Mouse (Mus musculus): ENCODE measurements around the gene Myom1. TPM values are rescaled to one million over a fixed set of nuclear protein-coding genes. Genes with fewer than 3 reads are reported as not detected.

Gene Myom1
- polyA plus RNA-seq, 1 experiment from 2014 or later, result 224 TPM

DNA sequence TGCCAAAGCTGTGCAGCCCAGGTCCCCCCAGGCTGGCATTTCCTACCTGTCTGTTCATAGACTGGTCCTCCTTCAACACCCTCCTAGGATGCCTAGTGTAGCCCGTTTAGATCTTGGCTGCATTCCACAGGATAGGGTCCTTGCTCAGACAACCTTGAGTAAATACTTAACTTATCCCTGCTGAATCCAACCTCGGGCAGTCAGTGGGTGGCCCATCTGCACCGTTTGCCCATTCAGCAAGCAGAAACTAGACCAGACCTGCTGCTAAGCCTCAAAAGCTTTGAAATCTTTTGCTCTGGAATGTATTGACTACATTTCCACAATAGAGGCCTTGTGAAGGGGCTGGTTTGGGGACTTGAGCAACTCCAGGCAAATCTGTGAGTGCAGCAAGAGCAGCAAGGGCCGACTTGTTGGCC, 156.7 kb downstream of the Myom1 start:
- no peaks in the 10 kb centered on the region for H3K9me3 ChIP-seq (replicated peaks; ENCODE audit: control insufficient read depth, low read length)
- H3K27ac ChIP-seq (ENCODE audit: low read length), result no peak overlapping the region
- ATAC-seq (replicated peaks; ENCODE audit: extremely low read depth, insufficient read depth, low FRiP score), result no peak
- no peak overlapping the region for H3K9ac ChIP-seq (ENCODE audit: low read length)
- no peaks in the 10 kb centered on the region for H3K36me3 ChIP-seq (ENCODE audit: control insufficient read depth, insufficient read depth)
- no peak overlapping the region for H3K4me3 ChIP-seq (ENCODE audit: low read length)
- no peak overlapping the region for H3K4me2 ChIP-seq (ENCODE audit: low read depth, low read length)
- H3K27me3 ChIP-seq (ENCODE audit: control insufficient read depth, insufficient read depth, low read length), result no peaks in the 10 kb centered on the region
- WGBS, result 34% methylated on average over 4 of the region's 4 CpGs
- no peaks in the 10 kb centered on the region for H3K4me1 ChIP-seq (ENCODE audit: control insufficient read depth, insufficient read depth, low read length)

DNA sequence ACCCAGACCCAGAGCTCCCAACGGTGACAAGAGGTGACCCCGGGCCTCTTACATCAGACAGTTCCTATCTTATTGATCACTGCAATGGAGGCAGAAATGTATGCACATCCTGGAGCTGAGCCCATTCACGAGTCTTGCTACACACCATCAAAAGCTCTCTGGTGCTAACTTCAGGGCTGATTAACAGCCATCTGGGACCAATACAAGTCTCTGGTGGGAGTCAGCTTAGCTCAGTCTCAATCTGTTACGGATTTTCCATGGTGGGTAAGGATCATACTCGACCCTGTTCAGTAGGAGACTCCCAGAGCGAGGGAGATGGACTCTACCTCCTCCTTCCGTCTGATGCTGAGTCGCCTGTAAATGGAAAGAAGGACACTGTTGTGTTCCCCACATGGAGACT, 157.3 kb downstream of the Myom1 start:
- Histone ChIP-seq H3K9me3 (replicated peaks; ENCODE audit: control insufficient read depth, low read length) (no peaks in the 10 kb centered on the region), H3K4me1 (ENCODE audit: control insufficient read depth, insufficient read depth, low read length) (no peaks in the 10 kb centered on the region), H3K27ac (ENCODE audit: low read length) (no peak overlapping the region), H3K36me3 (ENCODE audit: control insufficient read depth, insufficient read depth) (no peaks in the 10 kb centered on the region), H3K9ac (ENCODE audit: low read length) (no peak overlapping the region), H3K27me3 (ENCODE audit: control insufficient read depth, insufficient read depth, low read length) (no peaks in the 10 kb centered on the region), H3K4me3 (ENCODE audit: low read length) (no peak overlapping the region), H3K4me2 (ENCODE audit: low read depth, low read length) (no peak overlapping the region)
- ATAC-seq (replicated peaks; ENCODE audit: extremely low read depth, insufficient read depth, low FRiP score), result no peak
- WGBS, result 73% methylated on average over 8 of the region's 8 CpGs

DNA sequence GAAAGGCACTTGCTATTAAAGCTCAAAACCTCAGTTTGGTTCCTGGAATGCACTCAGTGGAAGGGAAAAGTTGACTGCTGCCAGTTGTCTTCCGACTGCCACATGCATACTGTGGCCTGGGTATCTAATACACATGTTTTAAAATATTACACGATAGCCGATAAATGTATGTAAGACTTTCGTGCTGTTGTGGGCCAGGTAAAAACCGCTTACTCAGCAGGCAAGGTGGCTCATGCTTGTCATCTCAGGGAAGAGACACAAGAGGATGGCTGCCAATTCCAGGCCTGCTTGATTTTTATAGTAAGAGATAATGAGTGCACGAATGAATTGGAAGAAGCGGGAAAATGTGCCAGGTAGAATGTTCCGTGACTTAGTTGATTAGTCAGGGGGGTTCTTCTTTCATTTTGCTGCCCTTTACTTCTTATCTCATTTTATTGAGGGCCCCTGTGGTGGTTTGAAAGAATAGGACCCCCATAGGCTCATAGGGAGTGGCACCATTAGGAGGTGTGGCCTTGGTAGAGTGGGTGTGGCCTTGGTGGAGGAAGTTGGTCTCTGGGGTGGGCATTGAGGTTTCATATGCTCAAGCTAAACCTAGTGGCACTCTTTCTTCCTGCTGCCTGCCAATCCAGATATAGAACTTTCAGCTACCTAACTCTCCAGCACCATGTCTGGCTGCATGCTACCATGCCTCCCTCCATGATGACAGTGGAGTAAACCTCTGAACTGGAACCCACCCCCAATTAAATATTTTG, 158.0 kb downstream of the Myom1 start:
- no peak for ATAC-seq (replicated peaks; ENCODE audit: extremely low read depth, insufficient read depth, low FRiP score)
- Histone ChIP-seq H3K4me2 (ENCODE audit: low read depth, low read length) (no peak overlapping the region), H3K9me3 (replicated peaks; ENCODE audit: control insufficient read depth, low read length) (no peaks in the 10 kb centered on the region), H3K27ac (ENCODE audit: low read length) (no peak overlapping the region), H3K27me3 (ENCODE audit: control insufficient read depth, insufficient read depth, low read length) (no peaks in the 10 kb centered on the region), H3K4me1 (ENCODE audit: control insufficient read depth, insufficient read depth, low read length) (no peaks in the 10 kb centered on the region), H3K4me3 (ENCODE audit: low read length) (no peak overlapping the region), H3K9ac (ENCODE audit: low read length) (no peak overlapping the region), H3K36me3 (ENCODE audit: control insufficient read depth, insufficient read depth) (no peaks in the 10 kb centered on the region)
- WGBS, result 85% methylated on average over 8 of the region's 8 CpGs

DNA sequence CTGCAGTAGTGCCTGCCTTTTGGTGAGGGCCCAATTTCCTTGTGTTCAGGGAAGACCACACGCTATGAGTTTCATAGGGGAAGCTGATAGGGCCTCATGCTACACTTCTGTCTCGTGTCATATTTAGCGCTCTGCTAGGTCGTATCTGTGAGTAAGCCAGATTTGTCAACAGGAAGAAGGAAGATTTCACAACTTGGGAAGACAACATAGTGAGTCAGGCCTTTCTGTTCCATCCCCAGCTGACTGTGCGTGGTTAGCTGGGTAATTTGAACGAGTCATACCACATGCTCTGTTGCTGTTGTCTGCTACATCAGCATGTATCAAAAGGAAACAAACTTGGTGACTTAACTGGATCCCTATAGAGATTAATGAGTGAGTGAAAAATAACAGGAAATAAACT, 162.6 kb downstream of the Myom1 start:
- H3K27ac ChIP-seq (ENCODE audit: low read length), result no peak overlapping the region
- ATAC-seq (replicated peaks; ENCODE audit: extremely low read depth, insufficient read depth, low FRiP score), result no peak
- no peaks in the 10 kb centered on the region for H3K4me1 ChIP-seq (ENCODE audit: control insufficient read depth, insufficient read depth, low read length)
- no peak overlapping the region for H3K4me2 ChIP-seq (ENCODE audit: low read depth, low read length)
- no peak overlapping the region for H3K4me3 ChIP-seq (ENCODE audit: low read length)
- H3K27me3 ChIP-seq (ENCODE audit: control insufficient read depth, insufficient read depth, low read length), result no peaks in the 10 kb centered on the region
- no peaks in the 10 kb centered on the region for H3K36me3 ChIP-seq (ENCODE audit: control insufficient read depth, insufficient read depth)
- no peak overlapping the region for H3K9ac ChIP-seq (ENCODE audit: low read length)
- no peaks in the 10 kb centered on the region for H3K9me3 ChIP-seq (replicated peaks; ENCODE audit: control insufficient read depth, low read length)
- 59% methylated on average over 6 of the region's 6 CpGs for WGBS

DNA sequence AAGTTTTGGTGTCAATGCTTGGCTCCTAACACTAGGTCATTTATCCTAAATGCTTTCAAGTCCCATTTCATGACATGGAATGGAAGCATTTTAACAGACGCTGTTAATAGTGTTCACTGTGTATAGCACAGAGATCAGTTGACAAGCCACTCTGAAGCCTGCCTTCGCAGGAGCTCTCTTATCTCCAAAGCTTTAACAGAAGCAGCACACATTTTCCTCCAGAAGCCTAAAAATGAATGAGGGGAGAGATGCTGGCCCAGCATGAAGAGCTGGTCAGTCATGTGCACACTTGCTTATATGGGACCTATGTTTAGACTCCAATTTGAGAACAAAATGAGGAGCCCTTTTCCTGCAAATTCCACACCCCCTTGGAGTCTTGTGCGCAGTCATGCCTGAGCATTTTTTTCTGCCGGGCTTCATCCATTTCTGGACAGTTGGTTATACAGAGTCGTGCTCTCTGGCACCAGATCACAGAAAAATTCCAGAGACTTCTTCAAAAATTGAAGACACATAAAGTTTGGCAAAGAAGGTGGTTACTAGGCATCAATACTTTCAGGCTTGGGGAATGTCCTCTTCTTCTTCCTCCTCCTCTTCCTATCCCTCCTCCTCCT, 165.9 kb downstream of the Myom1 start:
- H3K4me3 ChIP-seq (ENCODE audit: low read length), result no peak overlapping the region
- H3K9ac ChIP-seq (ENCODE audit: low read length), result no peak overlapping the region
- ATAC-seq (replicated peaks; ENCODE audit: extremely low read depth, insufficient read depth, low FRiP score), result no peak
- 32% methylated on average over 5 of the region's 5 CpGs for WGBS
- H3K4me2 ChIP-seq (ENCODE audit: low read depth, low read length), result no peak overlapping the region
- H3K4me1 ChIP-seq (ENCODE audit: control insufficient read depth, insufficient read depth, low read length), result no peaks in the 10 kb centered on the region
- no peaks in the 10 kb centered on the region for H3K36me3 ChIP-seq (ENCODE audit: control insufficient read depth, insufficient read depth)
- H3K27me3 ChIP-seq (ENCODE audit: control insufficient read depth, insufficient read depth, low read length), result no peaks in the 10 kb centered on the region
- no peaks in the 10 kb centered on the region for H3K9me3 ChIP-seq (replicated peaks; ENCODE audit: control insufficient read depth, low read length)
- H3K27ac ChIP-seq (ENCODE audit: low read length), result no peak overlapping the region

DNA sequence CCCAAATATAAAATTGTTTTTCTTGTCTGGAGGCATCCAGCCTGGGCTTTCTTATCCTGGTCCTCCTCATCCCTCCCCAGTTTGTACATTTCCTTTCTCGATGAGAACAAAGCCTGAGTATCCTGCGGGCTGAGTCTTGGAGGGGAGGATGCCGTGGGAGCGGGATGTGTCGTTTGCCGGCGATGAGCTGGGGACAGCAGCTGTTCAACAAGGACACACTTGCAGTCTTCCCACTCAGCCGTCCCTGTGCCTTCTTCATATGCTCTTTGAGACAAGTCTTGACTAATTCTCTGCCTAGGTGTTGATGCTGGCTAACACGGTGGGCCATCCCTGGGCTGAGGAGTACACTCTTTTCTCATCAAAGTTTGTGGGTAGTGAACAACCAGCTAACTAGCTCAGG, 166.4 kb downstream of the Myom1 start:
- no peak for ATAC-seq (replicated peaks; ENCODE audit: extremely low read depth, insufficient read depth, low FRiP score)
- Histone ChIP-seq H3K27ac (ENCODE audit: low read length) (no peak overlapping the region), H3K27me3 (ENCODE audit: control insufficient read depth, insufficient read depth, low read length) (no peaks in the 10 kb centered on the region), H3K4me1 (ENCODE audit: control insufficient read depth, insufficient read depth, low read length) (no peaks in the 10 kb centered on the region), H3K4me2 (ENCODE audit: low read depth, low read length) (no peak overlapping the region), H3K36me3 (ENCODE audit: control insufficient read depth, insufficient read depth) (no peaks in the 10 kb centered on the region), H3K9ac (ENCODE audit: low read length) (no peak overlapping the region), H3K9me3 (replicated peaks; ENCODE audit: control insufficient read depth, low read length) (no peaks in the 10 kb centered on the region), H3K4me3 (ENCODE audit: low read length) (no peak overlapping the region)
- WGBS, result 45% methylated on average over 9 of the region's 9 CpGs

DNA sequence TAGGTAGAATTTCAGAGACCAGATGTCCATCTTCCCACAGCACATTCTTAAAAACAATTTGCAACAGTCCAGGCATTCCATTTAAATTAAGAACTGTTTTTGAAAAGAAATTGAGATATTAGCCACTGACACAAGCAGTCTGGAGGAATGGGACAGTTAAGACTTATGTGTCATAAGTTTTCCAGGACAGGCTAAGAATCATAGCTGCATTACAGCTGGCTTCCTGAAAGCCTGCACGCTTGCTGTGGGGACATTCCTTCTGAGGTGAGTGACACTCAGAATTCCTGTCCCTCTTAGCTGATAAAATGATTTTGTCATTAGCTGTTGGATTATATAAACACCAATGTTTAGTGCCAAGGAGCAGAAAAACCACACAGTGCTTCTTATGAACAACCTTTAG, 167.2 kb downstream of the Myom1 start:
- H3K4me2 ChIP-seq (ENCODE audit: low read depth, low read length), result no peak overlapping the region
- H3K27me3 ChIP-seq (ENCODE audit: control insufficient read depth, insufficient read depth, low read length), result no peaks in the 10 kb centered on the region
- H3K4me1 ChIP-seq (ENCODE audit: control insufficient read depth, insufficient read depth, low read length), result no peaks in the 10 kb centered on the region
- WGBS, result 65% methylated on average over 1 of the region's 1 CpGs
- no peaks in the 10 kb centered on the region for H3K9me3 ChIP-seq (replicated peaks; ENCODE audit: control insufficient read depth, low read length)
- no peak overlapping the region for H3K9ac ChIP-seq (ENCODE audit: low read length)
- ATAC-seq (replicated peaks; ENCODE audit: extremely low read depth, insufficient read depth, low FRiP score), result no peak
- no peak overlapping the region for H3K27ac ChIP-seq (ENCODE audit: low read length)
- no peaks in the 10 kb centered on the region for H3K36me3 ChIP-seq (ENCODE audit: control insufficient read depth, insufficient read depth)
- no peak overlapping the region for H3K4me3 ChIP-seq (ENCODE audit: low read length)

DNA sequence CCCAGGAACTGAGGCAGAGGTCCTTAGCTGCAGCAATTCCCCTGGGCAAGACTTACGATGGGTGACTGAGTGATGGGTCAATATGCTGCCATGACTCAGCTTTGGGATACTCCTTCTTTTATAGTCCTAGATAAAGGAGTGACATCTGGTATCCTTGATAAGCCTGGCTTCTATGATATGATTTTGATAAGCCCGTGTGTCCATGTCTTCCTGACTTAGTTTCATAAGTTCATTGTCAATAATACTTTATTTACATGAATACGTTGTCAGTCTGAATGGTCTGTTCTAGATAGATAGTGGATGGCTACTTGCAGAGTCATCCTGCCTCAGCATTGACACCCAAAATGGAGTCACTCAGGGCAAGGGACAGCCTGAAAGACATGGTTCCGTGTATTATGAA, 168.7 kb downstream of the Myom1 start:
- no peak overlapping the region for H3K4me3 ChIP-seq (ENCODE audit: low read length)
- H3K27ac ChIP-seq (ENCODE audit: low read length), result no peak overlapping the region
- H3K36me3 ChIP-seq (ENCODE audit: control insufficient read depth, insufficient read depth), result no peaks in the 10 kb centered on the region
- ATAC-seq (replicated peaks; ENCODE audit: extremely low read depth, insufficient read depth, low FRiP score), result no peak
- WGBS, result 71% methylated on average over 4 of the region's 4 CpGs
- no peaks in the 10 kb centered on the region for H3K27me3 ChIP-seq (ENCODE audit: control insufficient read depth, insufficient read depth, low read length)
- H3K9me3 ChIP-seq (replicated peaks; ENCODE audit: control insufficient read depth, low read length), result no peaks in the 10 kb centered on the region
- H3K9ac ChIP-seq (ENCODE audit: low read length), result no peak overlapping the region
- H3K4me2 ChIP-seq (ENCODE audit: low read depth, low read length), result no peak overlapping the region
- no peaks in the 10 kb centered on the region for H3K4me1 ChIP-seq (ENCODE audit: control insufficient read depth, insufficient read depth, low read length)
